Mouse (Mus musculus): ENCODE results near the gene Acr.
A peak's percentile ranks its signal among the peaks of the same experiment; 100 is the strongest.

Gene Acr

GRCm38 (mm10) chr15:89547824-89548601 lies 20.1 kb upstream of the Acr start:
- ATAC-seq (ENCODE audit: low TSS enrichment), result no peak

- no peak for ATAC-seq (ENCODE audit: low TSS enrichment)
These were observed 19.3 kb upstream of the Acr start for GRCm38 (mm10) chr15:89548837-89549236.

GRCm38 (mm10) chr15:89550506-89550905 lies 17.6 kb upstream of the Acr start:
- ATAC-seq (ENCODE audit: low TSS enrichment), result no peak

- ATAC-seq (ENCODE audit: low TSS enrichment), result no peak
These were observed 16.4 kb upstream of the Acr start for GRCm38 (mm10) chr15:89551733-89552132.

GRCm38 (mm10) chr15:89555591-89555990 lies 12.5 kb upstream of the Acr start:
- no peak for ATAC-seq (ENCODE audit: low TSS enrichment)

- ATAC-seq (ENCODE audit: low TSS enrichment), result peak; percentile 24
These were observed 11.5 kb upstream of the Acr start for GRCm38 (mm10) chr15:89556401-89557178.

- ATAC-seq (ENCODE audit: low TSS enrichment), result peak; percentile 22
These were observed 10.7 kb upstream of the Acr start for GRCm38 (mm10) chr15:89557179-89557995.

GRCm38 (mm10) chr15:89557996-89558390 lies 10.1 kb upstream of the Acr start:
- ATAC-seq (ENCODE audit: low TSS enrichment), result no peak

GRCm38 (mm10) chr15:89559202-89559731 lies 8.9 kb upstream of the Acr start:
- no peak for ATAC-seq (ENCODE audit: low TSS enrichment)

- ATAC-seq (ENCODE audit: low TSS enrichment), result peak; percentile 67
These were observed 4.0 kb downstream of the Acr start for GRCm38 (mm10) chr15:89572147-89572546.

GRCm38 (mm10) chr15:89582494-89582893 lies 14.4 kb downstream of the Acr start:
- peak; percentile 84 for ATAC-seq (ENCODE audit: low TSS enrichment)

GRCm38 (mm10) chr15:89585101-89585500 lies 17.0 kb downstream of the Acr start:
- ATAC-seq (ENCODE audit: low TSS enrichment), result no peak

GRCm38 (mm10) chr15:89585631-89586030 lies 17.5 kb downstream of the Acr start:
- no peak for ATAC-seq (ENCODE audit: low TSS enrichment)

GRCm38 (mm10) chr15:89589146-89589545 lies 21.0 kb downstream of the Acr start:
- ATAC-seq (ENCODE audit: low TSS enrichment), result no peak

- peak; percentile 25 for ATAC-seq (ENCODE audit: low TSS enrichment)
These were observed 23.2 kb downstream of the Acr start for GRCm38 (mm10) chr15:89591317-89591716.

GRCm38 (mm10) chr15:89591723-89592455 lies 23.8 kb downstream of the Acr start, which contains the start of gene Rabl2:
Rabl2 (minus strand) TSS chr15:89591923.
- peak; percentile 92 for ATAC-seq (ENCODE audit: low TSS enrichment)

- ATAC-seq (ENCODE audit: low TSS enrichment), result no peak
These were observed 24.4 kb downstream of the Acr start for GRCm38 (mm10) chr15:89592548-89592947.

- 0 out of 2 replicates have a peak, but pooled peaks have one; percentile 31 for ATAC-seq (ENCODE audit: low TSS enrichment)
These were observed 37.9 kb downstream of the Acr start for GRCm38 (mm10) chr15:89605822-89606570.

GRCm38 (mm10) chr15:89607480-89607879 lies 39.4 kb downstream of the Acr start:
- no peak for ATAC-seq (ENCODE audit: low TSS enrichment)

GRCm38 (mm10) chr15:89607888-89608287 lies 39.8 kb downstream of the Acr start:
- no peak for ATAC-seq (ENCODE audit: low TSS enrichment)
